Mouse (Mus musculus) hindbrain, embryonic 12.5 days (tissue): ENCODE data around the gene Mylip. TPM values are rescaled to one million over a fixed set of nuclear protein-coding genes. Genes with fewer than 3 reads are reported as not detected.

Experiments
- polyA plus RNA-seq: library from polyadenylated mRNA; unstranded; fragments of >200 nt; fragmentation: Nextera tagmentation; extraction: Ambion mirVana; gene quantifications from 2 replicates; pipeline ENCODE4 v1.2.1, GENCODE M21; 2016

Mylip gene
- polyA plus RNA-seq, 1 experiment from 2014 or later, result 15.5 TPM

Other genes starting within 250 kb of the Mylip start
- gene Gmpr, start 117.7 kb downstream of the Mylip start, polyA plus RNA-seq, result 19.3 and 20.8 TPM in 2 replicates